Mouse (Mus musculus) erythroblast, embryonic 14.5 days (primary cell): Measurements from ENCODE around the gene Jag2. TPM values are rescaled to one million over a fixed set of nuclear protein-coding genes. Genes with fewer than 3 reads are reported as not detected.
A peak's percentile ranks its signal among the peaks of the same experiment; 100 is the strongest.

Source experiments
- H3K27me3 ChIP-seq: 2 replicates; pipeline ENCODE4 v1.6.1; 2012; ENCODE audit warnings: inconsistent platforms; ENCODE audit not compliant: control insufficient read depth
- H3K36me3 ChIP-seq: 2 replicates; pipeline ENCODE4 v1.6.1; 2012; ENCODE audit warnings: mild to moderate bottlenecking, inconsistent platforms; ENCODE audit not compliant: control insufficient read depth
- H3K4me1 ChIP-seq: 2 replicates; pipeline ENCODE4 v1.6.1; 2012; ENCODE audit warnings: inconsistent platforms; ENCODE audit not compliant: control insufficient read depth
- H3K4me3 ChIP-seq: replicated peaks from 2 replicates; pipeline ENCODE3; 2012; ENCODE audit warnings: moderate library complexity, mild to moderate bottlenecking, inconsistent platforms
- H3K9me3 ChIP-seq: 2 replicates; pipeline ENCODE4 v1.6.1; 2012; ENCODE audit warnings: low read length, inconsistent platforms, mixed read lengths; ENCODE audit not compliant: control insufficient read depth
- GATA1 ChIP-seq: IDR thresholded peaks from 2 replicates; pipeline ENCODE4 v1.6.1; 2012; ENCODE audit warnings: low read length, inconsistent platforms, mixed read lengths
- TAL1 ChIP-seq: IDR thresholded peaks from 3 replicates; pipeline ENCODE4 v1.6.1; 2012; ENCODE audit warnings: low read length, inconsistent platforms, mixed read lengths
- polyA plus RNA-seq: library from polyadenylated mRNA; stranded (reverse); fragments of >175 nt; gene quantifications from 2 replicates; pipeline ENCODE4 v1.2.3, GENCODE M21; 2012

Gene Jag2
- polyA plus RNA-seq, 1 experiment, result not detected

- no peak for TF ChIP-seq TAL1
- TF ChIP-seq GATA1, result no peak
- H3K27me3 ChIP-seq, result peaks cover 59% of the 10 kb centered on the region
Observed at GRCm38 (mm10) chr12:112932647-112933046, 3.1 kb upstream of the Jag2 start.

GRCm38 (mm10) chr12:112928401-112929241 lies 955 bp downstream of the Jag2 start:
- H3K9me3 ChIP-seq, result peaks cover 3% of the 10 kb centered on the region; the same call in 1 of the 2 replicates
- H3K4me3 ChIP-seq, result peak overlapping the region; percentile 29
- no peaks in the 10 kb centered on the region for H3K36me3 ChIP-seq
- H3K27me3 ChIP-seq, result peaks cover 73% of the 10 kb centered on the region
- TF ChIP-seq GATA1 (no peak), TAL1 (no peak)
- H3K4me1 ChIP-seq, result peaks cover 7% of the 10 kb centered on the region

More at GRCm38 (mm10) chr12:112932647-112933046, 3.1 kb upstream of the Jag2 start:
- no peaks in the 10 kb centered on the region for H3K36me3 ChIP-seq
- no peak overlapping the region for H3K4me3 ChIP-seq
- H3K4me1 ChIP-seq, result peaks cover 7% of the 10 kb centered on the region
- peaks cover 3% of the 10 kb centered on the region; the same call in 1 of the 2 replicates for H3K9me3 ChIP-seq

GRCm38 (mm10) chr12:112927265-112927664 lies 2.3 kb downstream of the Jag2 start:
- Histone ChIP-seq H3K4me3 (no peak overlapping the region), H3K36me3 (no peaks in the 10 kb centered on the region), H3K27me3 (peaks cover 63% of the 10 kb centered on the region), H3K4me1 (peaks cover 7% of the 10 kb centered on the region), H3K9me3 (peaks cover 3% of the 10 kb centered on the region; the same call in 1 of the 2 replicates)
- TF ChIP-seq GATA1 (no peak), TAL1 (no peak)

GRCm38 (mm10) chr12:112925950-112926349 lies 3.6 kb downstream of the Jag2 start:
- Histone ChIP-seq H3K27me3 (peaks cover 50% of the 10 kb centered on the region), H3K36me3 (no peaks in the 10 kb centered on the region), H3K9me3 (peaks cover 3% of the 10 kb centered on the region; the same call in 1 of the 2 replicates), H3K4me3 (no peak overlapping the region), H3K4me1 (peaks cover 7% of the 10 kb centered on the region)
- no peak for TF ChIP-seq TAL1
- no peak for TF ChIP-seq GATA1

DNA sequence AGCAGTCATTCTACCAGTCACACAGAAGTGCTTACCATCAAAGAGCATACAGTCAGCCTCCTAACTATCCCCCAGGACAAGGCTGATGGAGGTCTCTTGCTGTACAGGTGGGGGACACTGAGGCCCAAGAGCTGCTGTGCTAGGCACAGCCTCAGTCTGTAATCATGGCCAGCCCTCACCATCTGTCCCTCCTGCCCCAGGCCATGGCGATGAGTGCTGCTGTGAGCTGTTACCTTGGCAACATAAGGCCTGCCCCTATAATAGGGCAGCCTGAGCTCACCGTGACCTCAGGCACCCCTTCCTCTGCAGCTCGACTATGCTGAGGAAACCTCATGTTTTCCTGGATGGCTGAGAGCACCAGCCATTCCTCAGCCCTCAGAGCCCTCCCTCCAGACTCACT lies 7.0 kb downstream of the Jag2 start:
- Histone ChIP-seq H3K4me3 (no peak overlapping the region), H3K27me3 (peaks cover 16% of the 10 kb centered on the region), H3K4me1 (no peaks in the 10 kb centered on the region; the same call in 1 of the 2 replicates), H3K9me3 (no peaks in the 10 kb centered on the region), H3K36me3 (no peaks in the 10 kb centered on the region)
- TF ChIP-seq TAL1, result no peak
- TF ChIP-seq GATA1, result no peak

DNA sequence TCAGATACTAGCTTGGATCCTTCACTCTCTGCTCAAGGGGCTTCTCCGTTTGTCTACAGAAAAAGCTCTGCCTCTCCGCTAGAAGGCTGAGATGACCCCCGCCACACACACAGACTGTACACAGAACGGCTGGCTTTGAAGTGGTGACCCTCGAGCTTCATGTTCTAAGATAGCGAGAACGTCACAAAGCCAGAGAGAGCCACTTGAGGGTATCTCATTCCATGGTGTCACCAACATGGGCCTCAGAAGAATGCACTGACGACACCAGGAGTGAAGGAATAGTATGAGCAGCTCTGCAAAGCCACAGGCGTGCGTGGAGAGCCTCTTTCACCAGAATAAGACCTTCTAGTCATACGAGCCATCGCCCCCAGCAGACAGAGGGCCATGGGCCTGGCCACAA lies 8.1 kb downstream of the Jag2 start:
- Histone ChIP-seq H3K4me1 (no peaks in the 10 kb centered on the region), H3K27me3 (peaks cover 6% of the 10 kb centered on the region), H3K4me3 (no peak overlapping the region), H3K36me3 (no peaks in the 10 kb centered on the region), H3K9me3 (no peaks in the 10 kb centered on the region)
- no peak for TF ChIP-seq GATA1
- TF ChIP-seq TAL1, result no peak

- H3K27me3 ChIP-seq, result no peaks in the 10 kb centered on the region
- H3K36me3 ChIP-seq, result no peaks in the 10 kb centered on the region
- TF ChIP-seq TAL1 (no peak), GATA1 (no peak)
- H3K4me3 ChIP-seq, result no peak overlapping the region
- peaks cover 2% of the 10 kb centered on the region; the same call in 1 of the 2 replicates for H3K4me1 ChIP-seq
- no peaks in the 10 kb centered on the region for H3K9me3 ChIP-seq
Observed at GRCm38 (mm10) chr12:112917906-112918305, 11.7 kb downstream of the Jag2 start.

DNA sequence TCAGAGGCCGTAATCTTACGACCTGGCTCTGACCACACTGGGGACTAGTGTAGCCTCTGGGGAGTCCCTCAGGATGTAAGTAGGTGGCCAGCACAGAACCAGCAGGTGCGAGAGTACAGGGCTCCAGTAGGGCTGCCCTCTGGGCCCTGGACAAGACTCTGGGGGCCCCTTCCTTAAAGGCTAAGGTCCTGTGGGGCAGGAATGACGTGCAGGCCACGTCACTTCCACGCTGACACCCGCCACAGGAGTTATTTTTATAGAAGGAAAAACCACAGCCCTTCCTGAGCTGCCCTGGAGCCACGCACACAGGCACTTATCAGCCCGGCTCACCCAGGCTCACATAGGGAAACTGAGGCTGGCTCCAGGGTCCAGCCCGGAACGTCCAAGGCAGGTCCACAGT lies 12.1 kb downstream of the Jag2 start:
- H3K27me3 ChIP-seq, result no peaks in the 10 kb centered on the region
- H3K4me1 ChIP-seq, result peaks cover 2% of the 10 kb centered on the region; the same call in 1 of the 2 replicates
- no peaks in the 10 kb centered on the region for H3K9me3 ChIP-seq
- no peak for TF ChIP-seq GATA1
- TF ChIP-seq TAL1, result no peak
- H3K36me3 ChIP-seq, result no peaks in the 10 kb centered on the region
- no peak overlapping the region for H3K4me3 ChIP-seq

DNA sequence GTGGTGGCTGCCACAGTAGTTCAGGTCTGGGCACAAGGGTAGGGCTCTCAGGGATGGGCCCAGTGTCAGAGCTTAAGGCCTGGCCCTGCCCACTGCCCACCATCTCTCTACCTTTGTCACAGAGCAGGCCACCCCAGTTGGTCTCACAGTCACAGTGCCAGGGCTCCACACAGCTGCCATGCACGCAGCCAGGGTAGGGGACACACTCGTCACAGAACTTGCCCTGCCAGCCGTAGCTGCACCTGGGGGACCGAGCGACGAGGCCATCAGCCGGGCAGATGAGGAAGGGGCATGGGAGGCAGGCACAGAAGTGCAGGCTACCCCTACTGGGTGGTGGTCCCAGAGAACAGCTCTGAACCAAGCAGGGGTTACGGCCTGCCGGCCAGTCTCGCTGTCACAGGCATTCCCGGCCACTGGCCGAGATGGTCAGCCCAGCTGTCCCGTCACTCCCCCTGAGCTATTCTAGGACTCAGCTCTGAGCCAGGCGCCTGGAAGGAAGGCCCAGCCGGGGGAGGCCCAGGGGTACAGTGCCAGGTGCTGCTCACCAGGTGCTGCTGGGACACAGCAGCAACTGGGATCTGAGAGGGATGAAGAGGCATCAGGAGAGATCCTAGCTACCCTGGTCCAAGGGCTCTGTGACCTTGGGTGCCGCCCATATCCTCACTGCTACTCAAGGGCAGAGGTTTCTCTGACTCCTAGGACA lies 12.7 kb downstream of the Jag2 start:
- no peak overlapping the region for H3K4me3 ChIP-seq
- no peaks in the 10 kb centered on the region for H3K27me3 ChIP-seq
- peaks cover 2% of the 10 kb centered on the region; the same call in 1 of the 2 replicates for H3K4me1 ChIP-seq
- no peaks in the 10 kb centered on the region for H3K36me3 ChIP-seq
- no peak for TF ChIP-seq TAL1
- no peaks in the 10 kb centered on the region for H3K9me3 ChIP-seq
